Mouse (Mus musculus) embryonic facial prominence, embryonic 15.5 days (tissue): Measurements from ENCODE around the gene Slc16a10. TPM values are rescaled to one million over a fixed set of nuclear protein-coding genes. Genes with fewer than 3 reads are reported as not detected.

ENCODE experiments used
- ATAC-seq: fragments of 200-750 bp; cut with Nextera tagmentation; 2 replicates; pipeline ENCODE4 v1.8.0; 2017; ENCODE audit warnings: low read depth, moderate TSS enrichment; ENCODE audit not compliant: insufficient number of reproducible peaks, low FRiP score, low TSS enrichment
- H3K27ac ChIP-seq: fragments of 300-500 bp; sonication (generic); replicated peaks from 2 replicates; pipeline ENCODE4 v1.5.1; 2015; ENCODE audit warnings: mild to moderate bottlenecking, inconsistent platforms
- H3K27me3 ChIP-seq: fragments of 300-500 bp; sonication (generic); 2 replicates; pipeline ENCODE4 v1.6.1; 2015; ENCODE audit warnings: inconsistent platforms
- H3K36me3 ChIP-seq: fragments of 300-500 bp; sonication (generic); 2 replicates; pipeline ENCODE4 v1.6.1; 2015; ENCODE audit warnings: mild to moderate bottlenecking, inconsistent platforms
- H3K4me1 ChIP-seq: fragments of 300-500 bp; sonication (generic); 2 replicates; pipeline ENCODE4 v1.6.1; 2015; ENCODE audit warnings: inconsistent platforms
- H3K4me2 ChIP-seq: fragments of 300-500 bp; sonication (generic); replicated peaks from 2 replicates; pipeline ENCODE4 v1.6.1; 2015; ENCODE audit warnings: mild to moderate bottlenecking, inconsistent platforms
- H3K4me3 ChIP-seq: fragments of 300-500 bp; sonication (generic); replicated peaks from 2 replicates; pipeline ENCODE4 v1.5.1; 2015; ENCODE audit warnings: mild to moderate bottlenecking, inconsistent platforms
- H3K9ac ChIP-seq: fragments of 300-500 bp; sonication (generic); 2 replicates; pipeline ENCODE4 v1.6.1; 2015; ENCODE audit warnings: inconsistent platforms
- H3K9me3 ChIP-seq: fragments of 300-500 bp; sonication (generic); replicated peaks from 2 replicates; pipeline ENCODE4 v1.6.1; 2016; ENCODE audit warnings: inconsistent platforms
- WGBS: fragments of 180-500 bp; shearing (Covaris S2); methylation state at CpG from one replicate; pipeline ENCODE4 v1.1.7; 2015; 5-methylcytosine and 5-hydroxymethylcytosine counted together
- polyA plus RNA-seq: library from polyadenylated mRNA; unstranded; fragments of >200 nt; fragmentation: Nextera tagmentation; extraction: Ambion mirVana; gene quantifications from 2 replicates; pipeline ENCODE4 v1.2.1, GENCODE M21; 2015

Slc16a10 gene
- polyA plus RNA-seq, 1 experiment from 2014 or later, result 8.0 TPM

GRCm38 (mm10) chr10:40083556-40083955 is 58.5 kb downstream of the Slc16a10 start:
- no peaks in the 10 kb centered on the region for H3K27me3 ChIP-seq
- 66% methylated on average over 4 of the region's 4 CpGs for WGBS
- no peak for ATAC-seq
- H3K9me3 ChIP-seq, result no peaks in the 10 kb centered on the region
- no peak overlapping the region for H3K27ac ChIP-seq
- H3K4me2 ChIP-seq, result no peak overlapping the region
- no peak overlapping the region for H3K9ac ChIP-seq
- no peak overlapping the region for H3K4me3 ChIP-seq
- no peaks in the 10 kb centered on the region for H3K36me3 ChIP-seq
- peaks cover 14% of the 10 kb centered on the region; the same call in 1 of the 2 replicates for H3K4me1 ChIP-seq

GRCm38 (mm10) chr10:40082668-40083067 is 59.4 kb downstream of the Slc16a10 start:
- H3K27me3 ChIP-seq, result no peaks in the 10 kb centered on the region
- H3K27ac ChIP-seq, result no peak overlapping the region
- H3K4me1 ChIP-seq, result peaks cover 14% of the 10 kb centered on the region; the same call in 1 of the 2 replicates
- H3K9me3 ChIP-seq, result no peaks in the 10 kb centered on the region
- ATAC-seq, result no peak
- no peak overlapping the region for H3K9ac ChIP-seq
- no peak overlapping the region for H3K4me2 ChIP-seq
- no peak overlapping the region for H3K4me3 ChIP-seq
- H3K36me3 ChIP-seq, result no peaks in the 10 kb centered on the region
- 77% methylated on average over 7 of the region's 7 CpGs for WGBS

GRCm38 (mm10) chr10:40080533-40080932 is 61.5 kb downstream of the Slc16a10 start:
- H3K27ac ChIP-seq, result no peak overlapping the region
- peaks cover 14% of the 10 kb centered on the region; the same call in 1 of the 2 replicates for H3K4me1 ChIP-seq
- H3K9me3 ChIP-seq, result no peaks in the 10 kb centered on the region
- no peaks in the 10 kb centered on the region for H3K27me3 ChIP-seq
- no peaks in the 10 kb centered on the region for H3K36me3 ChIP-seq
- H3K9ac ChIP-seq, result no peak overlapping the region
- H3K4me3 ChIP-seq, result no peak overlapping the region
- no peak overlapping the region for H3K4me2 ChIP-seq
- no peak for ATAC-seq
- 41% methylated on average over 10 of the region's 10 CpGs for WGBS

DNA sequence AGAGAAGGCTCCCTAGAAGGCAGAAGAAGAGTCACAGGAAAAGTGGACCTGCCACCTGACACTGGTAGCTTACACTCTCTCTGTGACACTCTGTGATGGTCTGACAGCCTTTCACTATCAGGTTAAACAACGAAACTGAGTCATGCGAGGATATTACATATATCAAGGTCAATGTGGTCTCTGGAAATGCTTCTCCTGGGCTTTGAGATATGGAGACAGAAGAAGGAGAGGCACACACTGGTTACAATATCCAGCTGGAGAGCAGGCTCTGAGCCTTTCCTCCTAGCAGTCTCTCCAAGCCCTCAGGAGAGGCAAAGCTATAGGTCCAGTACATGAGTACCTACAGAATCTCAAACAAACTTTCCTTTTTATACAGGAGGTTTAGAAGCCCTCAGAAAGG is 62.8 kb downstream of the Slc16a10 start:
- H3K27me3 ChIP-seq, result no peaks in the 10 kb centered on the region

GRCm38 (mm10) chr10:40077960-40078353 is 64.1 kb downstream of the Slc16a10 start:
- 0 out of 2 replicates have a peak, but pooled peaks cover 4% of the 10 kb centered on the region for H3K4me1 ChIP-seq
- ATAC-seq, result no peak
- WGBS, result 84% methylated on average over 6 of the region's 6 CpGs
- no peak overlapping the region for H3K27ac ChIP-seq
- no peaks in the 10 kb centered on the region for H3K9me3 ChIP-seq
- no peaks in the 10 kb centered on the region for H3K27me3 ChIP-seq
- no peak overlapping the region for H3K4me3 ChIP-seq
- no peak overlapping the region for H3K4me2 ChIP-seq
- H3K9ac ChIP-seq, result no peak overlapping the region
- H3K36me3 ChIP-seq, result no peaks in the 10 kb centered on the region

More for the DNA sequence above, 62.8 kb downstream of the Slc16a10 start:
- H3K9me3 ChIP-seq, result no peaks in the 10 kb centered on the region
- no peak overlapping the region for H3K4me3 ChIP-seq
- no peak for ATAC-seq
- H3K4me1 ChIP-seq, result peaks cover 8% of the 10 kb centered on the region; the same call in 1 of the 2 replicates
- H3K9ac ChIP-seq, result no peak overlapping the region
- no peak overlapping the region for H3K27ac ChIP-seq
- H3K4me2 ChIP-seq, result no peak overlapping the region
- WGBS, result 90% methylated on average over 2 of the region's 2 CpGs
- H3K36me3 ChIP-seq, result no peaks in the 10 kb centered on the region

GRCm38 (mm10) chr10:40077346-40077959 is 64.6 kb downstream of the Slc16a10 start:
- 83% methylated on average over 4 of the region's 4 CpGs for WGBS
- no peak for ATAC-seq
- Histone ChIP-seq H3K27me3 (no peaks in the 10 kb centered on the region), H3K4me2 (no peak overlapping the region), H3K36me3 (no peaks in the 10 kb centered on the region), H3K27ac (no peak overlapping the region), H3K4me1 (0 out of 2 replicates have a peak, but pooled peaks cover 4% of the 10 kb centered on the region), H3K9me3 (no peaks in the 10 kb centered on the region), H3K9ac (no peak overlapping the region), H3K4me3 (no peak overlapping the region)

DNA sequence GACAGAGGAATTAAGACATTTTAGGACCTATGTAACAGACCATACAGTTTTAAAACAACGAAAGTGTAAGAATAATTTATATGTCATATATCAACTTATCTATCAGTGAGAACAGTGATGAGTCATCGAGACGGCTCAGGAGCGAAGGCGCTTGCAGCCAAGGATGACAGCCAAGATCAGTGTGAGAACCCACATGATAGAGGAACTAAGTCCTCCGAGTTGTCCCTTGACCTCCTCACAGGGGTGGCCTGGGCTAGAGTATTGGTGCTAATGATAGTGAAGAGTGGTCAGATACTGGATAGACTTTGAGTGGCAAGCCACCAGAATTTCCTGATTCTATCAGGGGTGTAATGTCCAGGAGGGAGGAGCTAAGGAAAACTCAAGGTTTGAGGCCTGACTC is 68.5 kb downstream of the Slc16a10 start:
- Histone ChIP-seq H3K36me3 (no peaks in the 10 kb centered on the region), H3K27ac (no peak overlapping the region), H3K9ac (no peak overlapping the region), H3K4me2 (no peak overlapping the region), H3K4me1 (0 out of 2 replicates have a peak, but pooled peaks cover 4% of the 10 kb centered on the region), H3K4me3 (no peak overlapping the region), H3K27me3 (no peaks in the 10 kb centered on the region), H3K9me3 (no peaks in the 10 kb centered on the region)
- WGBS, result 82% methylated on average over 6 of the region's 6 CpGs
- no peak for ATAC-seq

GRCm38 (mm10) chr10:40070684-40071083 is 71.4 kb downstream of the Slc16a10 start:
- Histone ChIP-seq H3K9ac (no peak overlapping the region), H3K4me2 (no peak overlapping the region), H3K4me1 (0 out of 2 replicates have a peak, but pooled peaks cover 4% of the 10 kb centered on the region), H3K27me3 (no peaks in the 10 kb centered on the region), H3K4me3 (no peak overlapping the region), H3K9me3 (no peaks in the 10 kb centered on the region), H3K27ac (no peak overlapping the region), H3K36me3 (no peaks in the 10 kb centered on the region)
- no peak for ATAC-seq
- 71% methylated on average over 9 of the region's 9 CpGs for WGBS

DNA sequence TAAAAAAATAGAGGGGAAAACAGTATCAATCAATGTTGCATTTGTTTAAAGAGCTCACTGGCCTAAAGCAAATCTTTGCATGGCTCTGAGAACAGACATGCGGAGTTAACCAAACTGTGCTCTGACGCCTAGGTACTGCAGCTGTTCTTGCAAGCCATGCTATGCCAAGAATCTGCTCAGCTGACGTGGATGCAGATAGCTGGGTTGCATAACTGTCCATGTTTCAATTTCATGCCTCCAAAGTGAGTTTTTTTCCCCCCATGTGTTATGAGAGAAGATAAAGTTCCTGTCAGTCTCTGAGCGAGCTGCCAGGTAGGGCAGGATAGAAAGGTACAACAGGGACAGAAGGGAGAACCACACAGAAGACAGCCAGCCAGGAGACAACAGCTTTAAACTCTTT is 72.8 kb downstream of the Slc16a10 start:
- no peak overlapping the region for H3K27ac ChIP-seq
- no peak overlapping the region for H3K4me2 ChIP-seq
- no peaks in the 10 kb centered on the region for H3K27me3 ChIP-seq
- H3K36me3 ChIP-seq, result no peaks in the 10 kb centered on the region
- no peak overlapping the region for H3K9ac ChIP-seq
- WGBS, result 35% methylated on average over 4 of the region's 4 CpGs
- H3K4me3 ChIP-seq, result no peak overlapping the region
- no peaks in the 10 kb centered on the region for H3K9me3 ChIP-seq
- no peak for ATAC-seq
- H3K4me1 ChIP-seq, result 0 out of 2 replicates have a peak, but pooled peaks cover 4% of the 10 kb centered on the region

GRCm38 (mm10) chr10:40068595-40068994 is 73.5 kb downstream of the Slc16a10 start:
- ATAC-seq, result no peak
- Histone ChIP-seq H3K9me3 (no peaks in the 10 kb centered on the region), H3K4me3 (no peak overlapping the region), H3K9ac (no peak overlapping the region), H3K36me3 (no peaks in the 10 kb centered on the region), H3K4me1 (0 out of 2 replicates have a peak, but pooled peaks cover 4% of the 10 kb centered on the region), H3K4me2 (no peak overlapping the region), H3K27ac (no peak overlapping the region), H3K27me3 (no peaks in the 10 kb centered on the region)
- 78% methylated on average over 10 of the region's 10 CpGs for WGBS

GRCm38 (mm10) chr10:40067529-40067928 is 74.5 kb downstream of the Slc16a10 start:
- H3K4me1 ChIP-seq, result 0 out of 2 replicates have a peak, but pooled peaks cover 4% of the 10 kb centered on the region
- no peaks in the 10 kb centered on the region for H3K27me3 ChIP-seq
- no peak overlapping the region for H3K4me2 ChIP-seq
- 55% methylated on average over 1 of the region's 1 CpGs for WGBS
- no peaks in the 10 kb centered on the region for H3K36me3 ChIP-seq
- H3K27ac ChIP-seq, result no peak overlapping the region
- no peak for ATAC-seq
- no peaks in the 10 kb centered on the region for H3K9me3 ChIP-seq
- H3K9ac ChIP-seq, result no peak overlapping the region
- H3K4me3 ChIP-seq, result no peak overlapping the region

DNA sequence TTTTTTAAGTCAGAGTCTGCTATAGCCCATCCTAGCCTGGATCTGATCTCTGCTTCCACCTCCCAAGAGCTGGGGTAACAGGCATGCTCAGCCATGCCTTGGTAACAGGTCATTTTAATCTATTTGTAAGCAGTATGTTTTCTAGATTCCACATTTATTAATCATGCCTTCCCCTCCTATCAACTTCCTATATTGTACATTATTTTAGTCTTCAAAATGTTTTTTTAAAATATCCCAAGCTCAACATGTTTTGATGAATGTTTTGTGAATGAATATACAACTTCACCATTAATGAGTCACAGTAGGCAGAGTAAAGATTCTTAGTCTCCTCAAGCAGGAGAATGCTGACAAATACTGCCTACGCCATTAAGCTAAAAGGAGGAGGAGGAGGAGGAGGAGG is 75.0 kb downstream of the Slc16a10 start:
- H3K4me1 ChIP-seq, result 0 out of 2 replicates have a peak, but pooled peaks cover 4% of the 10 kb centered on the region
- no peak overlapping the region for H3K4me3 ChIP-seq
- H3K27me3 ChIP-seq, result no peaks in the 10 kb centered on the region
- H3K4me2 ChIP-seq, result no peak overlapping the region
- no peaks in the 10 kb centered on the region for H3K9me3 ChIP-seq
- no peak for ATAC-seq
- no CpG with 5 or more reads among the region's 1 CpGs for WGBS
- H3K9ac ChIP-seq, result no peak overlapping the region
- H3K27ac ChIP-seq, result no peak overlapping the region
- H3K36me3 ChIP-seq, result no peaks in the 10 kb centered on the region
